Mouse (Mus musculus): Measurements from ENCODE around the gene Fut2. TPM values are rescaled to one million over a fixed set of nuclear protein-coding genes. Genes with fewer than 3 reads are reported as not detected.

The Fut2 gene
- total RNA-seq, 4 experiments from 2014 or later: 0.20 to 0.27 (median 0.23) TPM; not detected in 1

- DNase-seq (ENCODE audit: low spot score in 2 of 2): no peak
Measured at GRCm38 (mm10) chr7:45639561-45640027, 26.6 kb downstream of the Fut2 start, which contains the start of gene Mamstr. TSS of gene Mamstr (plus strand) at chr7:45639977.

- DNase-seq (ENCODE audit: low spot score in 2 of 2): peak; percentile 97
Measured at GRCm38 (mm10) chr7:45638623-45639401, 27.4 kb downstream of the Fut2 start.

GRCm38 (mm10) chr7:45637710-45638109 lies 28.5 kb downstream of the Fut2 start:
- DNase-seq (ENCODE audit: low spot score in 2 of 2): no peak

- DNase-seq (ENCODE audit: low spot score in 2 of 2): no peak
Measured at GRCm38 (mm10) chr7:45635711-45636688, 30.2 kb downstream of the Fut2 start.

- DNase-seq (ENCODE audit: low spot score in 2 of 2): no peak
Measured at GRCm38 (mm10) chr7:45634946-45635681, 31.1 kb downstream of the Fut2 start.

- DNase-seq (ENCODE audit: low spot score in 2 of 2): no peak
Measured at GRCm38 (mm10) chr7:45632499-45632898, 33.7 kb downstream of the Fut2 start.

GRCm38 (mm10) chr7:45630064-45630907 lies 35.9 kb downstream of the Fut2 start:
- no peak for DNase-seq (ENCODE audit: low spot score in 2 of 2)

- peak in 1 of 2 experiments; percentile 78 for DNase-seq (ENCODE audit: low spot score in 2 of 2)
Measured at GRCm38 (mm10) chr7:45628364-45629294, 37.6 kb downstream of the Fut2 start.

GRCm38 (mm10) chr7:45627261-45627660 lies 38.9 kb downstream of the Fut2 start, which contains the start of gene Rasip1:
TSS of gene Rasip1 (plus strand) at chr7:45627488.
- no peak for DNase-seq (ENCODE audit: low spot score in 2 of 2)

GRCm38 (mm10) chr7:45626571-45627076 lies 39.6 kb downstream of the Fut2 start:
- DNase-seq (ENCODE audit: low spot score in 2 of 2): no peak

- DNase-seq (ENCODE audit: low spot score in 2 of 2): no peak
Measured at GRCm38 (mm10) chr7:45625481-45625880, 40.7 kb downstream of the Fut2 start.

GRCm38 (mm10) chr7:45624718-45625117 lies 41.5 kb downstream of the Fut2 start:
- DNase-seq (ENCODE audit: low spot score in 2 of 2): no peak

- no peak for DNase-seq (ENCODE audit: low spot score in 2 of 2)
Measured at GRCm38 (mm10) chr7:45623507-45623906, 42.7 kb downstream of the Fut2 start.

GRCm38 (mm10) chr7:45621443-45621842 lies 44.8 kb downstream of the Fut2 start, which contains the start of gene Izumo1:
TSS of gene Izumo1 (plus strand) at chr7:45621811.
- DNase-seq (ENCODE audit: low spot score in 2 of 2): no peak

- no peak for DNase-seq (ENCODE audit: low spot score in 2 of 2)
Measured at GRCm38 (mm10) chr7:45619592-45619991, 46.6 kb downstream of the Fut2 start.

- no peak for DNase-seq (ENCODE audit: low spot score in 2 of 2)
Measured at GRCm38 (mm10) chr7:45618316-45618715, 47.9 kb downstream of the Fut2 start.

- no peak for DNase-seq (ENCODE audit: low spot score in 2 of 2)
Measured at GRCm38 (mm10) chr7:45617042-45617695, 49.0 kb downstream of the Fut2 start, which contains the start of gene Fut1. TSS of gene Fut1 (plus strand) at chr7:45617289.

- no peak for DNase-seq (ENCODE audit: low spot score in 2 of 2)
Measured at GRCm38 (mm10) chr7:45616277-45616676, 49.9 kb downstream of the Fut2 start.

All from layer of hippocampus, adult 8-10 months (tissue).